Comparison of ENCODE assay signal across 9 mouse cellular contexts in the genomic region with DNA sequence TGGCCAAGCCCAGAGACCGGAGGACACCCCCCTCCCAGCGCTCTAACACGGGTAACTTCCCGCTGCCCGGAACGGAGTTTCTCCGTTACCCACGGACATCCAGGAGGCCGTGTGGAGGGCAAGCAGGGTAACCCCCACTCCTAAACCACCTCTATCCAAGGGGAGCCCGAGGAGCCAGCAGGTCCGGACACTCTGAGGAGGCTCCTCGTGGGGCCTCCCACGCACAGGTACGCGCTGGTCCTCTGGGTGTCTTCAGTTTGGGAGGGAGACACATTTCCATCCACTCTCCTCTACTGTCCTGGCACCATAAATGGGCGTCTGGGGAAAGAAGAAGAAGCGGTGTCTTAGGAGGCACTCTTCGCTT.
A peak's percentile ranks its signal among the peaks of the same experiment; 100 is the strongest.
DNase-seq lines count a peak whose midpoint lies in the region; ATAC-seq and TF ChIP-seq lines count a peak whose summit lies in the region.
"Had no signal": no experiment of that assay in that cellular context is flagged by ENCODE, and none has a peak within 500 bp of the region (broad histone marks: within the 10 kb centered on the region; RNA-seq: fewer than 3 reads in every experiment).

No protein-coding gene starts in this region.

- H3K9ac ChIP-seq in lung, embryonic 16.5 days (ENCODE audit: low read length), result no peak overlapping the region
- peak overlapping the region; percentile 87 for H3K9ac ChIP-seq in forebrain, postnatal 0 days
- H3K9ac ChIP-seq in liver, embryonic 14.5 days (replicated peaks), result no peak overlapping the region

- no peaks in the 10 kb centered on the region for H3K36me3 ChIP-seq in lung, embryonic 16.5 days (ENCODE audit: control insufficient read depth, insufficient read depth, low read length)
- no peaks in the 10 kb centered on the region for H3K36me3 ChIP-seq in forebrain, postnatal 0 days (ENCODE audit: insufficient read depth)
- H3K36me3 ChIP-seq in liver, embryonic 14.5 days (replicated peaks; ENCODE audit: control insufficient read depth, insufficient read depth, low read depth), result no peaks in the 10 kb centered on the region

- H3K4me3 ChIP-seq in lung, embryonic 16.5 days (ENCODE audit: low read length), result peak overlapping the region; percentile 38
- H3K4me3 ChIP-seq in forebrain, postnatal 0 days (ENCODE audit: low read depth, low read length), result peak overlapping the region; percentile 58
- H3K4me3 ChIP-seq in liver, embryonic 14.5 days (ENCODE audit: insufficient read depth in 1 of 2, low read depth in 2 of 2, low read length in 2 of 2), result peak overlapping the region in 1 of 2 experiments; percentile 0; a peak in 1 of 4 replicates

- no peaks in the 10 kb centered on the region for H3K9me3 ChIP-seq in lung, embryonic 16.5 days (ENCODE audit: control insufficient read depth, low read length)
- no peaks in the 10 kb centered on the region for H3K9me3 ChIP-seq in forebrain, postnatal 0 days (ENCODE audit: low read length)
- no peaks in the 10 kb centered on the region for H3K9me3 ChIP-seq in liver, embryonic 14.5 days (ENCODE audit: control insufficient read depth, low read length)

- H3K4me2 ChIP-seq in lung, embryonic 16.5 days (ENCODE audit: low read depth, low read length), result peak overlapping the region; percentile 65
- H3K4me2 ChIP-seq in forebrain, postnatal 0 days (ENCODE audit: low read depth), result peak overlapping the region; percentile 77
- H3K4me2 ChIP-seq in liver, embryonic 14.5 days (ENCODE audit: low read depth), result peak overlapping the region; percentile 44

- peaks cover 24% of the 10 kb centered on the region for H3K27me3 ChIP-seq in lung, embryonic 16.5 days (ENCODE audit: control insufficient read depth, insufficient read depth, low read depth, low read length)
- H3K27me3 ChIP-seq in forebrain, postnatal 0 days (ENCODE audit: insufficient read depth, low read length), result no peaks in the 10 kb centered on the region
- peaks cover 24% of the 10 kb centered on the region for H3K27me3 ChIP-seq in liver, embryonic 14.5 days (ENCODE audit: control insufficient read depth, insufficient read depth, low read length)

- DNase-seq in lung, postnatal 25 days (ENCODE audit: low spot score), result no peak
- no peak for DNase-seq in forebrain, postnatal 0 days
- DNase-seq in liver, embryonic 14.5 days (ENCODE audit: low read depth in 3 of 3, low spot score in 3 of 3), result no peak
- no peak for DNase-seq in layer of hippocampus, adult 8-10 months (ENCODE audit: low spot score in 2 of 2)
- no peak for DNase-seq in adrenal gland, adult 8-10 months
- DNase-seq: gastrocnemius, postnatal 25 days; thymus, postnatal 36 days had no signal

- WGBS in lung, embryonic 16.5 days, result 4% methylated on average over 17 of the region's 18 CpGs
- 11% methylated on average over 18 of the region's 18 CpGs for WGBS in forebrain, postnatal 0 days
- WGBS in liver, embryonic 14.5 days (ENCODE audit: insufficient replicate concordance), result 6% methylated on average over 18 of the region's 18 CpGs

- TF ChIP-seq CTCF in forebrain, postnatal 0 days (IDR thresholded peaks at IDR 0.05; ENCODE audit: low read depth), result no peak
- no peak for TF ChIP-seq CTCF in liver, embryonic 14.5 days (IDR thresholded peaks at IDR 0.05; ENCODE audit: low read depth)

- H3K4me1 ChIP-seq in lung, embryonic 16.5 days (replicated peaks; ENCODE audit: control insufficient read depth, insufficient read depth, low read length), result 0 out of 2 replicates have a peak, but pooled peaks cover 2% of the 10 kb centered on the region
- peaks cover 6% of the 10 kb centered on the region; the same call in 1 of the 2 replicates for H3K4me1 ChIP-seq in forebrain, postnatal 0 days (ENCODE audit: insufficient read depth)
- no peaks in the 10 kb centered on the region for H3K4me1 ChIP-seq in liver, embryonic 14.5 days (replicated peaks; ENCODE audit: control insufficient read depth in 2 of 2, insufficient read depth in 2 of 2, low read length in 1 of 2)

- ATAC-seq in lung, embryonic 16.5 days (ENCODE audit: low read depth), result peak; percentile 13; the same call in 1 of the 2 replicates
- ATAC-seq in forebrain, postnatal 0 days, result peak; percentile 5
- no peak for ATAC-seq in liver, embryonic 14.5 days (ENCODE audit: insufficient read depth)
- no peak for ATAC-seq in erythroblast, adult 5-6 weeks (replicated peaks; ENCODE audit: low FRiP score, poor library complexity, severe bottlenecking)

- no peak overlapping the region for H3K27ac ChIP-seq in lung, embryonic 16.5 days (ENCODE audit: low read length)
- H3K27ac ChIP-seq in forebrain, postnatal 0 days (ENCODE audit: low read depth, low read length), result no peak overlapping the region
- no peak overlapping the region for H3K27ac ChIP-seq in liver, embryonic 14.5 days

- no peak for TF ChIP-seq EP300 in liver, embryonic 14.5 days (IDR thresholded peaks at IDR 0.05; ENCODE audit: low read depth)

Comparison
In these comparisons a context has a peak if more than half of its experiments do, and no peak if none do; other contexts are left out.
1. ATAC-seq: peak in lung, embryonic 16.5 days (single experiment) and forebrain, postnatal 0 days (single experiment); none in liver, embryonic 14.5 days (single experiment) and erythroblast, adult 5-6 weeks (single experiment).
2. Peak in every context shown above with its lines, with median percentiles within 50 percentile points of each other: H3K4me2 ChIP-seq.